Mouse (Mus musculus): ENCODE data around the gene Stum.
"Not testable (repeated sequence)": the region's sequence is repeated elsewhere in the genome, so short reads cannot be mapped to it uniquely, and the experiment has no call there.

Stum gene

DNA sequence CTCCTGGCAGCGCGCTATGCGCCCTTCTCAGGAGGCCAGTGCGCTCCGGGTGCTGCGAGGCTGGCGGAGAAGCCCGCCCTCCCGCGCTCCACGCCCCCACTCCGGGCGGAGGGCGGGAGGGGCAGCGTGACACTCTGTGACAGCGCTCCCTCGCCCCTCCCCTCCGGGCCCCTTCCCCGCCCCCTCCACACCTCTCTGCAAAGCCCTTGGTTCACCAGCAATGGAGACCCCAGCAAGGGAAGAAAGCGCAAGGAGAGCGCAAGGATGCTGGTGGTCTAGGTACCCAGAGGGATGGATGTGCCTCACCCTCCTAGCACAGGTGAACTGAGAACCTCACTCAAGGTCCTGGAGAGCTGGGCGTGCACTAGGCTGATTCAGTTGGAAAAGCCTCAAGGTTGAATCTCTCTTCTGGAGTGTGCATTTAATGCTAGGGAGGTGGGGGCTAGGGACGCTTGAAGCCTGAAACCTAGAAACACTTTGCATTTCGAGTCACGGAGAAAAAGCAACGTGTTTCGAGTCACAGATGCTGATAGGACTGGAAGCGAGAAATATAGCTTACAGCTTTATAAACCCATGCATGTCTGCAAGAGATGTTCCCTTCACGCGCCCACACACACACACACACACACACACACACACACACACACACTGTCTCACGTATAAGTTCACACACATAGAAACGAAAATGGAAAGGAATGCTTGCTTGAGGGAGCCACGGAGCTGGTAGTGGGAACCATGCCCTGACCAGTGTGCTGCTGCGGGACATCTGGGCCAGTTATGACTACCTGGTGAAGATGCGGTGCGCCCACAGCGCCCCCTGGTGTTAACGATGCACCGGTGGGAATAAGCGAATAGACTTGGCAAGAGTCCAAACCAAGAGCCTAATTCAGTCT, at the start of gene Stum:
TSS of gene Stum (minus strand) at position 106 of the 893 bp plus-strand sequence.
- peak; percentile 71 for DNase-seq

DNA sequence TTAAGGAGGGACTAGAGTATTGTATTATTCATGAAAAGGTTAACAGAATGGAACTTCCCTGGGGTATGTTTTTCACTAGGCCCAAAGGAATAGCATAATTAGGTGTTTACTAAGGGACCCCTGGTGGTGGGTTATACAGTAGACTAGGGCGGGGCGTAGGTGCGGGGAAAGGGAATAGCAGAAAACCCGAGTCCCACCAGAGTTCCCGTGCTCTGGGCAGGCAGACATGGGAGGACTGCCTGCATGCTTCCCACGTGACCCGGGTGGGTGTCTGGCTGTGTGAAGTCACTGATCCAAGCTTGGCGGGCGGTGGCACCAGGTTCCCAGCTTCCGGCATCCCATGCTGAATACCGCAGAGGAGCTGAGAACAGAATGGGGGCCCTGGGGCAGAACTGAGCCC, 49.4 kb upstream of the Stum start:
- DNase-seq, result no peak

DNA sequence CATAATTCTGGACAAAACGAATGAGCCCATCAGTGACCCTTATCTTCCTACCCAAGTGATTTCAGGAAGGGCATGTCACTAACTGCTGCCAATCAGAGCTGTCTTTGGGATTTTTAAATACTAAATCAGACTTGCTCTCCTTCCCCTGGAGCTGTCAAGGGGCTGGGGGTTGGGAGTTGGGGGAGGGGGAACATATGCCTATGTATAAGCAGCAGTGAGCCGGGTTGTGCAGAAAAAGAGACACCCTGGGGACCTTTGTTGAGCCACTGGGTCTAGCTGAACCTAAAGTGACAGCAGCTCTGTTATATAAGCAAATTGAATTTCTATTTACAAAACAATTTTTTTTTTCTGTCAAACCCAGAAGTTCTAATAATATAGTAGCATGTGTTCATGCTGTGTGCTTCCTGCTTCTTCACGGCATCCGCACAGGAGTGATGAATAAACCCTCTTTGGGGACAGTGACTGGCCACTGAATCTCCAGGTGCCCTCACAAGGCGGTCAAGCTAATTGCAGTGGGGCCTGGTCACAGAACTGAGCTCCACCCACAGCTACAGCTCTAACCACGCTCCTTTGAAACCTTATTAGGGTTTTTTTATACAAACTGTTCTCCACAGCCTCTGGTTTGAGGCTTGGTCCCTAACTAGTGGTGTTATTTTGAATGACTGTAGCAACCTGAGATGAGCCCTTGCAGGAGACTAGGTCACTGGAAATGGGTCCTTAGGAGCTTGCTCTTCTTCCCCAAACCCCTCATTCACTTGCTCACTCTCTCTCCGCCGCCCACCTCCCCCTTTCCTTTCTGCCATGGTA, 47.4 kb upstream of the Stum start:
- peak; percentile 52 for DNase-seq

DNA sequence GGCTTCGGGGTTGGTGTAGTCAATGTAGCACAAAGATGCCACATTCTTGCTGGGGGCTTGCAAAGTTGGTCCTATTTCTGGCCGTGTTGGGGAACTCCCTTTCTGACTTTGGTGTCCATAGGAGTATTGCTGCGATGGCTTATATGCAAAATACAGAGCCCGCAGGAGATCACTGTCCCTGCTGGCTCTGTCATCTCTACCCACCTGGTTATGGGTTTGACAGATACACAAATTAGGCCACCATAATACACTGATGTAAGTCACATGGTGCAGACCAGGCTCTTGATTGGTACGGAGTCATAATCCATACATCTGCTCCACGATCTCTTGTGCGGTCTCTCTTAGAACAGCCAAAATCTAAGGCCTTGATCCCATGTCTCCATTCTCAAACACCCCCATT, 46.5 kb upstream of the Stum start:
- no peak for DNase-seq

DNA sequence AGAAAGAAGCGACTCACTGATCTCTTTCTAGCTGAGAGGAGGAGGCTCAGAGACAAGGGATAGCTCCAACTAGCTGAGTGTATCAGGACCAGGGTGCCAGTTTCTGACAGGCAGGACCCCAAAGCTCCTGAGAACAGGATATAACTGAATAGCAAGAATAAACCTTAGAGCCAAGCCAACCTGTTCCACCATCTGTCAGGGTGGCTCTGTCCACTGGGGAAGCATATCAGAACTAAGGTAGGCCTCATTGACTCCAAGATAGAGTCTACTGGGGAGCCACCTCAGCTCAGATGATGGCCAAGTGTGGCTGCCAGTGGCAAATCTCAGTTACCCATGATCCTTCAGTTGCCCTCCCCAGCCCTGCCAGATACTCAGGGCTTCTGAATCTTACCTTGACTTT, 42.0 kb upstream of the Stum start:
- peak; percentile 78 for DNase-seq

DNA sequence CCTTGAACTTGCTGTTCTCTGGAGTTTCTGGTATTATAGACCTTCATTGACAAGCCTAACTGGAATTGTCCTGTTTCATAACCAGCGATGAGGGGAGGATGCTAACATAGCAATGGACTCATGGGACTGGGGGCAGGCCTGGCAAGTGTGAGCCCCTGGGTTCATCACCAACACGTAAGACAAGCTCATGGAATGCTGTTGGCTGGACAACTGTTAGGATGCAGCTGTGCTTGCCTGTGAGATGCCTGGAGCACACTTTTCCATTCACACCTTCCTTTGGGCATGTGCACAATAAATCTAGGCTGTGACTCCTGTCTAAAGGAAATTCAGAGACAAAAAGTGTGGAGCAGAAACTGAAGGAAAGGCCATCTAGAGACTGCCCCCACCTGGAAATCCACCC, 40.0 kb upstream of the Stum start:
- DNase-seq, result no peak

DNA sequence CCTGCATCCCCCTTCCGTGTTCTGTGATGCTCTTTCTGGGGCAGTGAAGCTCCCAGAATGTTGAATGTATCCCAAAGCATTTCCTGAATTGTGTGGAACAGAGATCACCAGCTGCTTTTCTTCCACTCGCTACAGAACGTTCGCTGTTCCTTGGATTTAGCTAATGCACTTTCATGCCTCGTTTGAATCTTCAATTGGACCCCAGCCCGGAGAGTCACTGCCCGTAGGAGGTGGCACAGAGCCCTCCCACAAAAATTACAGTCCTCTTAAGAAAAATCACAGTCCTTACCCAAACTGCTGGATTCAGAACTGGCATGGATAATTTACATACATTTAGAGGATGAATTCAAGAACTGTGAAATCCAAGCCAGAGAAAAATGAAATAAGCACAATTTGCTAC, 36.9 kb upstream of the Stum start:
- no peak for DNase-seq

DNA sequence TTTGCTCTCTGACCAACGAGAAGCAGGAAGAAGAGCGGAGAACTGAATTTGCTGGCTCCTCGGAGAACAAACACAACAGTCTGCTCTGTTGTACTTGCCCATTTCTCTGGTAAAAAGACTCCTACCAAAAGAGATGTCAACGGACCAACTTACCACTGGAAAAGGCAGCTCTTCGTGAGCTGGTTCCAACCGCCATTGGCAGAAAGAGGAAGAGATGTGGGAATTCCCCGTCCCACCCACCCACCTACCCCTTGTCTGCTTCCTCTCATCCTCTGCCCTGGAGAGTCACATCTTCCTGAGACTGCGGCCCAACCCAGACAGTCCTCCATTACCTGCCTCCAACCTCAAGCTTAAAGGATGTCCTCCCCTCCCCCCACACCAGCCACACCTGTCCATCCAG, 36.2 kb upstream of the Stum start:
- DNase-seq, result no peak

DNA sequence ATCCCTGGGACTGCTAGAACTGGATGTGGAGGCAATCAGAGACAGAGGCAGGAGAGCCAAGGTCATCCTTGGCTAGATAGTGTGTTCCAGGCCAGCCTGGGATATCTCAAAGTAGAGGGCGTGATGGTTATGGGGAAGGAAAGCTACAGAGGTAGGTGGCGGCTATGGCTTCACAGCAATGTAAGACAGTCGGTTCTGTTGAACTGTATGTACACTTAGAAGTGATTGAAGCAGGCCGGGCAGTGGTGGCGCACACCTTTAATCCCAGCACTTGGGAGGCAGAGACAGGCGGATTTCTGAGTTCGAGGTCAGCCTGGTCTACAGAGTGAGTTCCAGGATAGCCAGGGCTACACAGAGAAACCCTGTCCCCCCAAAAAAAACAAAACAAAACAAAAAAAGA, 35.6 kb upstream of the Stum start:
- not testable (repeated sequence) for DNase-seq

DNA sequence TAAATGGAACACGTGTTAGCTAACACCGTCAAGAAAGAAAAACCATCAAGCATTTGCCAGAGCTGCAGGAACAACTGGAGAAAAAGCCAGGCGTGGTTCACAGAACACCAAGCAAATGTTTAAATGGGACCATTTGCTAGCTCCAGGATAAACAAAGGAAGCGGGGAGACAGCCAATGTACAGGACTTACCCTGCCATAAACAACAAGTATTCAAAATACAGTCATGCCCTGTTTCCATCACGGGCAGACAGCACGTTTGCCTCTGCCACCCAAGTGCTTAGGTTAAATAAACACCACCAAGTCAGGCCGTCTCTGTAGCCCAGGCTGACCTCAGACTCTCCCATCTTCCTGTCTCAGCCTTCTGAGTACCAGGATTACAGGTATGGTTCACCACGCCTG, 35.1 kb upstream of the Stum start:
- DNase-seq, result no peak

DNA sequence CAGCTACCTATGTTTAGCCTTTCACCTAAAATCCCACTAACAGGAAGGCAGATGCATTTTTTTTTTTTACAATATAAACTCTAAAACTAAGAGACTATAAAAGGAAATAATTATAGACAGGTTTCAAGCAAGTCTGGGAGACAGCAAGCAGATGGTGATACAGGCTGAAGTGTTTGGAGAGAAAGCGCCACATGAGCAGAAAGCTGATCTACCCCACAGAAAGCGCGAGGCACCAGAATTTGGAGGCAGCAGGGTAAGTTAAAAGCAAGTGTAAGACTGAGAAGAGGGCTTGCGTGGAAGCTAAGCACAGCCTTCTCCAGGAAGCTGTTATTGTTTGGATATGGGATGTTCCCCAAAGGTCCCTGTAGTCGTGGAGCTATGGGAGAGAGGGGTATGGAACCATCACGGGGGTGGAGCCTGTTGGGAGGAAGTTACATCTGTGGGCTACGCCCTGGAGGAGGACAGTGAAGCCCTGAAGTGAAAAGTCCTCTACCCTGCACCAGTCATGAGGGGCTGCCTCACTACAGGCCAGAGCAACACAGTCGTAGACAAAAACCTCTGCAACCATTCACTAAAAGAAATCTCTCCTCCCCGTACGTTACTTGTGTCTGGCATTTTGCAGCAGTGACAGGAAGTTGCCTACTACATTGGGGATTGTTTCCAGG, 34.2 kb upstream of the Stum start:
- no peak for DNase-seq

DNA sequence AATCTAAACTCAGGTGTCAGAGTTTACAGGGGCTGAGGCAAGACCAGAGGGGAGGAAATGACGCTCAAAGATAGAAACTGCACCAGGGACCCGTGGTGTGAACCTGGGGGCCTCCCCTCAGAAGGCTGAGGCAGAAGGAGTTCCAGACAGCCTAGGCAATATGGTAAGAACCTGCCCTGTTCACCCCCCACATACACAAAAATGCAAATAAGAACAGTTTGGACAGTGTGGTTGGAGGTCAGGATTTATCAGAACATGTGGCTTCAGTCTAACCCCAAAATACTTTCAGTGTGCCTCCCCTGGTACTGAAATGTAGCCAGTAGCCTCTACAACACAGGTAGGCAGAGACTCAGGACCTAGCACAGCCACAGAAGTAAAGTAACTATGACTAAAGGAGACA, 30.8 kb upstream of the Stum start:
- DNase-seq, result no peak

DNA sequence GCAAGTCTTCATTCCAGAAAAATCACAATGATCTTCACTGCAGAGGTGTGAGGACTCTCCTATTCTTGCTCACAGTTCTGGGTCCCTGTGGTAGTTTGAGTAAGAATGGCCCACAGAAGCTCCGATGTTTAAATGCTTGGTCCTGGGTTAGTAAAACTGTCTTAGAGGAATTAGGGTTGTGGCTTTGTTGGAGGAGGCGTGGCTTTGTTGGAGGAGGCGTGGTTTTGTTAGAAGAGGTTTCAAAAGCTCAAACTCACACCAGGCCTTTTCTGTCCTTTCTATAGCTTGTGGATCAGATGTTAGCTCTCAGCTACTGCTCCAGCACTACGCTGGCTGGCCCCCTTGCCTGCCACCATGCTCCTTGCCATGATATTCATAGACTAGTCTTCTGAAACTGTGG, 27.6 kb upstream of the Stum start:
- no peak for DNase-seq

DNA sequence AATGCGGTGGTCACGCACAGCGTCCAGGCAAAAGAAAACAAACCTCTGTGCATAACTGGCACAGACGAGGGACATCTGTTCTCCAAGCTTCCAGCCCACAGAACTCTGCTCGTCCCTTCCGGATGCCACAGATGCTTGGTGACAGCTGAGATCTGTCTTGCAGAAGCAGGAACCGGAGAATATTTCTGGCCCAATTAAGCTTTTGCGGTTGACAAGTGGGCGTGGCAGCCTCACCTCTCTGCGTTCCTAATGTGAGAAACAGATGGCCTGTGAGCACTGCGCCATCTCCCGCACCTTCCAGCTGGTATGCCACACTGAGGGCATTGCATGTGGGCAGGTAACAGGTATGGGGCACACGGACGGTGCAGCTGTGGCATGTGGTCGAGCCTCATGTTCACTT, 27.1 kb upstream of the Stum start:
- no peak for DNase-seq

DNA sequence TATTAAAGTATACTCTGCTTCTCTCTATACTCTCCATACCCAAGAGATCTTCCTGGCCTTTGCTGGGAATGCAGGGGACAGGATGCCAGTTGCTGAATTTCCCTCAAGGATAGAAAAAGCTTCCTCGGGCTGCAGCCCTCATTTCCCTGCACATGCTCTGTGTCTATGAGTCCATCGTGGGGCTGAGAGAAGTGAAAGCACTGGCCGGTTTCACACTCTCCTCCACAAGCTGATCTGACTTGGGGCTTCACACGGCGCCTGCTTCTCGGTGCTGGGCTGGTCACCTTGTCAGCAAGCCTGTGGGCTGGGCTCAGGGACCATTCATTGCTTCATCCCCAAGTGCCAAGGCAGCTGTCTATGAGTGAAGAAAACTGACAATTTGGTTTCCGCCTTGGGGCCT, 25.4 kb upstream of the Stum start:
- DNase-seq, result no peak

DNA sequence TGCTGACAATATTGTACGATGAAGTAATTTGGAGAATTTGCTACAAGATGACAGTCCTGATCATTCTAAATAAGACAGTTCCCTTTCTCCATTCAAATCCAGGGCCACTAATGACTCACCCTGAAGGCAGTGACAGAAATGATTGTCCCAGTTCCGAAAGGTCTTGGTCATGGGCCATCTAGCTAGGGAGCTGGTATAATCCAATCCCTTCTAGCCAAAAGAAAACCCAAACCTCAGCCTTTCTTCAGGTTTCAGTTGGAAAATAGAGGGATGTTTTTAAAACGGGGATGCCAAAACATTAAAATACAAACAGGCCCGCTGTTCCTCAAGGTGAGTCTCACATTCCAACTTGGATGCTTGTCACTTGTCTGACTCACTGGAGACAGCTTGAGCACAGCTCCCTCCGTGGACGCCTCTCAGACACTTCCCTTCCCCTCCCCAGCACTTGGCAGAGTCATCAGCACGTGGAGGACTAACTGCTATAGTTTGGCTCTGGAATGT, 24.0 kb upstream of the Stum start:
- DNase-seq, result peak; percentile 80

DNA sequence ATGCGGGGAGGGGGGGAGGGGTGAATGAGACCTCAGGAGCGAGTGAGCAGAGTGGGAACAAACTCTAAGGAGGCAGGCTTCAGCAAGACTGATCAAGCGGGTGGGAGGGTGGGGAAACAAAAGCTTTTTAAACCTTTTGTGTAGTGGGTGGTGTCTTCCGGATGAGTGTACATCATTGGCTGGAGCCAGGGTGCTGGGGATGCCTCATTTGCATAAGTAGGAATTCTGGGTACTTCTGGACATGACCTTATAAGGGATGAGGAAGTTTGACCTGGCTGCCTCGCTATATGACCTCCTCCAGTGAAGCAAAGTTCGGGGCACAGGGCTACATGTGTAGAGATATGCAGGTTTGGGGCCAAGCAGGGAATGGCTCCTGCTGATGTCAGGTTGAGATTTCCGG, 23.0 kb upstream of the Stum start:
- DNase-seq, result no peak

DNA sequence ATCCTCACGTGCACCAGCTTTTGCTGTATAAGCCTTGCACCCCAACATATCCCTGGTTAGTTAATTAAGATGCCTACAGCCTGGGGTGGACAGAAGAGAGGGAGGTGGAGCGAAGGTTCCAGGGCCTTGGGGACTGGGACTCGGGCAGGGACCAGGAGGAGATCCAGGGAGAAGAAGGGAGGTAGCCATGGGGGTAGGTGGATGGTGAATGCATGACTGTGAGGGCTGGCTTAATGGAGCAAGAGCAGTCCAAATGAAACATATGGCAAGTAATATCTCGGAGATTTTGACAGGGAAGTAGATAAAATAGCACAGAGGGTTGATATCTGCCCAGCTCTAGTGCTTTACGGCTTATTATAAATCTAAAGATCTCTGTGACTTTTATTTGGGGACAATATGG, 21.6 kb upstream of the Stum start:
- no peak for DNase-seq

DNA sequence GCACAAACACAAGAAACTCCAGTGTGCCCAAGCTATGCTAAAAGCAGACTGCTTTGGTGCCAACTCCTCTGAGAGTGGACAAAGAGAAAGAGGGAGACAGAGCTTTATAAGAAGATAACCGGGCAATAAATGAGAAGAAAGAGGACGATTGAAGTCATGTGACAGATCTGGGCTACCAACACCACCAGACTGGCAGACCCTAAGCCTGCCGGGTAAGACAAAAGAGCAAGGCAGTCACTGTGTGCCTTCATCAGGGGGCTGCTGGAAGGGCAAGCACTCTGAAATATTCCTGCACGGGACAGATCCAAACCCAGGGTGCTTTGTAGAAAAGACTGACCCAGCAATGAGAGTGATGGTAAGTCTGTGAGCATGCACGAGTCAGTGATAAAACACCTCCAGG, 20.2 kb upstream of the Stum start:
- DNase-seq, result no peak

DNA sequence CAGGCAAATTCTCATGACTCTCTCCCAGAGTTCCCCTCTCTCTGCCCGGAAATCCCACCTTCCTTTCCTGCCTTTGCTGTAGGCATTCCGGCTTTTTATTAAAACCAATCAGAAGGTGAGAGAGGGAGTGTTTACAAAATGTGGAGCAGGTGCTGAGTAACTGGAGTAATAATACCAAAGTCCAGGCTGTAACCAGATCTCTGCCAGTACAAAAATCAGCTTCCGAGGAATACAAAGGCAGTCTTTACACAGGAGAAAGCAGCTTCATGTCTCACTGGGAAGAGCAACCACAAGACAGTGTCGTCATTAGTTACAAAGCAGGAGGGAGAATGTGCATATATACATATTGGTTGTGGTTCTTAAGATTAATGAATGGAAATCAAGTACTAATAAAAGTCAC, 19.3 kb upstream of the Stum start:
- no peak for DNase-seq

DNA sequence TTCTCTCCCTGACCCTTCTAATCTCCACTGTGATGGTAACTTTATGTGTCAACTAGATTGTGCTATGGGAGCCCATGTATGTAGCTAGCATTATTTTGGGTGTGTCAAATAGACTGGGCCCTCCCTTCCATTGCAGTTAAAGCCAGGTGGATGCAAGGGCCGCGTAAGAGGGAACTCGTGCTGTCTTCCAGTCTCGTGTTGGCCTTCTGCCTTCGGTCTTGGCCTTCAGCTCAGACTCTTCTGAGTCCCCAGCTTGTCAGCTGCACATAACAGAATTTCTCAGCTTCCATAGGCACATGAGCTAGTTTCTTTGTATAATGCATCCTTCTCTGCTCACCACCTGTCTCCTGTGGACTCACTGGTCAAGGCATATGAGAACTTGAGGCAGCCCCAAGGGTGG, 17.3 kb upstream of the Stum start:
- no peak for DNase-seq

DNA sequence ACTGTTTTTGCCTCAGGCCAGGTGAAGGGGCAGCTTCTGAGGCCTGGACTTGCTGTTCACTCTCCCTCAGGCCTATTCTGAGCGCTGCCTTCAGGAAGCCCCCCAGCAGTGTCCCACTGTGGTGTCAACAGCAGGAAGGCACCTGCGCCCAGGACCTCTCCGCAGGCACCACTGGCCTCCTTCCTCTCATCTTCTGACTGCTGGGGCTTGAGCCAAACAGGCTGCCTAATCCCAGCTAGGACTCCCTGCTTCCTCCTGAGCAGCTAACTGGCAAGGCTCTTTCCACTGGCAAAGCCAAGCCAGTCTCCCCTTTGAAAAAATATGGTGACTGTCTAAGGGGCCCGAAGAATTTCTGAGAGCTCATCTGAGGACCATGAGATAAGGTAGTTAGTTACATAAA, 16.9 kb upstream of the Stum start:
- DNase-seq, result peak; percentile 57

DNA sequence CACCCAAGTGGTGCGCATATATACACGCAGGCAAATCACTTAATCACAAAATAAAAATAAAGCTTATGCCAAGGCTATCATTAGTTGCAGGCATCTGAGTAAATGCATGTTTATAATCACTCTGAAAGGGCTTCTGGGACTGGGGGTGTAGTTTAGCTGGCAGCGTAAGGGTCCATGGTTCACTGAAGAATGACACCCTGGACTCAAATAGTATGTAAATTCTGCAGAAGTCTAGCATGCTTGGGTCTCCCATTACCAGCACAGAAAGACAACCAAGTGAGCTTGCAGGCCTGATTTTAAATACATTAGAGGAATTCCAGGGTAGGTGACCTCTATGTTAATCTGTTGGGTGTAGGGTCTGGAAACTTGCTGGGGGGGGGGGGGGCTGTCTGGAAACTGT, 16.5 kb upstream of the Stum start:
- DNase-seq, result no peak

DNA sequence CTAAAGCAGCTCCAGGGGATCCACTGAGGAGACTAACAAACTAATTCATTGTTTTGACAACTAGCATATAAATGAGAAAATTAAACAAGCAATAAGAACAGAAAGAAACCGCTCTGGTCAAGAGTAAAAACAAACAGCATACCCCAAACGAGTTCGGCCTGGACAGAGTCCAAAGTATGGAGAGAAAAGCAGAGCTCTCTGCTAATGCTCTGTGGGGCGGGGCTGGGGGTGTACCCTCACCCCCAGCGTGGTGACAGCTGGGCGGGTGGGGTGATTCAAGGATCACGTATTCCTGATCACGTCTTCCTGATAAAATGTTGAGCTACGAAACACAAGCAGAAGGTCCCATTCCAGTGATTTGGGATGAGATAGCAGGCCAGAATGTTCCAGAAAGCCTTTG, 9.5 kb upstream of the Stum start:
- DNase-seq, result no peak

Measured in cerebellum, adult 11-12 months (tissue).